Mouse (Mus musculus) liver, postnatal 0 days (tissue): ENCODE data around the gene Rnf111. TPM values are rescaled to one million over a fixed set of nuclear protein-coding genes. Genes with fewer than 3 reads are reported as not detected.

Experiments used
- ATAC-seq: fragments of 200-750 bp; cut with Nextera tagmentation; 2 replicates; pipeline ENCODE4 v1.8.0; 2017; ENCODE audit warnings: mild to moderate bottlenecking, moderate library complexity
- DNase-seq: peaks from one replicate; pipeline ENCODE4 v3.0.0-alpha.2; 2016
- H3K27ac ChIP-seq: fragments of 300-500 bp; sonication (generic); 2 replicates; pipeline ENCODE4 v1.5.1; 2014; ENCODE audit warnings: antibody characterized with exemption, moderate library complexity, mild to moderate bottlenecking, low read depth
- H3K27me3 ChIP-seq: fragments of 300-500 bp; sonication (generic); 2 replicates; pipeline ENCODE4 v1.6.1; 2014; ENCODE audit warnings: low read length, control low read depth, mixed read lengths; ENCODE audit not compliant: insufficient read depth
- H3K36me3 ChIP-seq: fragments of 300-500 bp; sonication (generic); replicated peaks from 2 replicates; pipeline ENCODE4 v1.6.1; 2014; ENCODE audit warnings: mild to moderate bottlenecking, control low read depth, low read length, moderate library complexity, mixed read lengths; ENCODE audit not compliant: insufficient read depth
- H3K4me1 ChIP-seq: fragments of 300-500 bp; sonication (generic); 2 replicates; pipeline ENCODE4 v1.6.1; 2014; ENCODE audit warnings: antibody characterized with exemption, mild to moderate bottlenecking, control low read depth; ENCODE audit not compliant: insufficient read depth
- H3K4me2 ChIP-seq: fragments of 300-500 bp; sonication (generic); 2 replicates; pipeline ENCODE4 v1.6.1; 2014; ENCODE audit warnings: low read depth, mild to moderate bottlenecking, low read length, moderate library complexity, mixed read lengths
- H3K4me3 ChIP-seq: fragments of 300-500 bp; sonication (generic); 2 replicates; pipeline ENCODE4 v1.5.1; 2014; ENCODE audit warnings: low read depth, low read length
- H3K9ac ChIP-seq: fragments of 300-500 bp; sonication (generic); replicated peaks from 2 replicates; pipeline ENCODE4 v1.6.1; 2014; ENCODE audit warnings: mild to moderate bottlenecking, moderate library complexity
- H3K9me3 ChIP-seq: fragments of 300-500 bp; sonication (generic); 2 replicates; pipeline ENCODE4 v1.6.1; 2016; ENCODE audit warnings: mild to moderate bottlenecking, control low read depth, low read length, mixed read lengths
- CTCF ChIP-seq: sonication (generic); IDR thresholded peaks from 2 replicates; pipeline ENCODE4 v1.5.1; 2016; ENCODE audit warnings: antibody characterized with exemption, low read depth
- EP300 ChIP-seq: IDR thresholded peaks from 2 replicates; pipeline ENCODE4 v1.6.1; 2016; ENCODE audit warnings: antibody characterized with exemption, low read depth, mild to moderate bottlenecking
- WGBS: fragments of 180-500 bp; shearing (Covaris S2); extraction: QIAGEN DNeasy Blood & Tissue Kit; methylation state at CpG from one replicate; pipeline ENCODE4 v1.1.7; 2014; ENCODE audit not compliant: insufficient replicate concordance; 5-methylcytosine and 5-hydroxymethylcytosine counted together
- polyA plus RNA-seq: library from polyadenylated mRNA; unstranded; fragments of >200 nt; fragmentation: Nextera tagmentation; extraction: Ambion mirVana; gene quantifications from 2 replicates; pipeline ENCODE4 v1.2.1, GENCODE M21; 2015

The Rnf111 gene
- polyA plus RNA-seq, 1 experiment from 2014 or later, result 7.2 TPM

DNA sequence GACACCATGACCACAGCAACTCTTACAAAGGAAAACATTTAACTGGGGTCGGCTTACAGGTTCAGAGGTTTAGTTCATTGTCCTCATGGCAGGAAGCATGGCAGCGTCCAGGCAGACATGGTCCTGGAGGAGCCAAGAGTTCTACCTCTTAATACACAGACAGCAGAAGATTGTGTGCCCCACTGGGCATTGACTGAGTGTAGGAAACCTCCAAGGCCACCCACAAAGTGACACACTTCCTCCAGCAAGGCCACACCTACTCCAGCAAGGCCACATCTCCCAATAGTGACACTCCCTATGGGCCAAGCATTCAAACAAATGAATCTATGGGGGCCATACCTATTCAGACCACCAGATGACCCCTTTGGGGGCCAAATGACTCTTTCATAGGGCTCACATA is 107.4 kb downstream of the Rnf111 start:
- no peaks in the 10 kb centered on the region for H3K9me3 ChIP-seq
- H3K4me3 ChIP-seq, result no peak overlapping the region
- no peaks in the 10 kb centered on the region for H3K27me3 ChIP-seq
- no peak for DNase-seq
- ATAC-seq, result no peak
- 71% methylated on average over 2 of the region's 2 CpGs for WGBS
- no peak overlapping the region for H3K9ac ChIP-seq
- no peaks in the 10 kb centered on the region for H3K4me1 ChIP-seq
- no peak for TF ChIP-seq EP300
- TF ChIP-seq CTCF, result no peak
- H3K4me2 ChIP-seq, result no peak overlapping the region
- no peak overlapping the region for H3K27ac ChIP-seq
- H3K36me3 ChIP-seq, result 0 out of 2 replicates have a peak, but pooled peaks cover 2% of the 10 kb centered on the region

DNA sequence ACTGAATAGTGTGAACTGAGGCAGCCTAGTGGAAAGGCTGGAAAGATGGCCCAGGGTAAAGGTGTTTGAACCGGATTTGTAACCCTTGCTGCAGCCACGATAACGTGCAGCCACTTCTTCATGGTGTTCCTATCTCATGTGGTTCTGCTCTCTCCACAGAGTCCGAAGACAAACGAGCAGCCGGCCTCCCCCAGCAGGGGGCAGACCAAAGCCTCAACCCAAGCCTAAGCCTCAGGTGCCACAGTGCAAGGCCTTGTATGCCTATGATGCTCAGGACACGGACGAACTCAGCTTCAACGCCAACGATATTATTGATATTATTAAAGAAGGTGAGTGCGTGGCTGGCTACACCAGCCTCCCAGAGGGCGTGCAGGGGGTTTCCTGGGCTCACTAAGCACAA is 107.9 kb downstream of the Rnf111 start:
- DNase-seq (no peak), ATAC-seq (no peak)
- no peaks in the 10 kb centered on the region for H3K27me3 ChIP-seq
- H3K4me3 ChIP-seq, result no peak overlapping the region
- no peaks in the 10 kb centered on the region for H3K4me1 ChIP-seq
- peak; percentile 53 for TF ChIP-seq CTCF
- TF ChIP-seq EP300, result no peak
- H3K9me3 ChIP-seq, result no peaks in the 10 kb centered on the region
- no peak overlapping the region for H3K4me2 ChIP-seq
- no peak overlapping the region for H3K9ac ChIP-seq
- 0 out of 2 replicates have a peak, but pooled peaks cover 2% of the 10 kb centered on the region for H3K36me3 ChIP-seq
- WGBS, result 74% methylated on average over 12 of the region's 12 CpGs
- H3K27ac ChIP-seq, result no peak overlapping the region

GRCm38 (mm10) chr9:70392563-70392907 is 111.0 kb downstream of the Rnf111 start:
- H3K4me1 ChIP-seq, result no peaks in the 10 kb centered on the region
- H3K27ac ChIP-seq, result no peak overlapping the region
- no peaks in the 10 kb centered on the region for H3K9me3 ChIP-seq
- H3K9ac ChIP-seq, result no peak overlapping the region
- H3K4me2 ChIP-seq, result no peak overlapping the region
- TF ChIP-seq CTCF (peak; percentile 62), EP300 (no peak)
- no peaks in the 10 kb centered on the region for H3K27me3 ChIP-seq
- ATAC-seq (peak; percentile 45; the same call in 1 of the 2 replicates), DNase-seq (peak; percentile 33)
- H3K4me3 ChIP-seq, result no peak overlapping the region
- 14% methylated on average over 6 of the region's 6 CpGs for WGBS
- peaks cover under 1% of the 10 kb centered on the region; the same call in 1 of the 2 replicates for H3K36me3 ChIP-seq

DNA sequence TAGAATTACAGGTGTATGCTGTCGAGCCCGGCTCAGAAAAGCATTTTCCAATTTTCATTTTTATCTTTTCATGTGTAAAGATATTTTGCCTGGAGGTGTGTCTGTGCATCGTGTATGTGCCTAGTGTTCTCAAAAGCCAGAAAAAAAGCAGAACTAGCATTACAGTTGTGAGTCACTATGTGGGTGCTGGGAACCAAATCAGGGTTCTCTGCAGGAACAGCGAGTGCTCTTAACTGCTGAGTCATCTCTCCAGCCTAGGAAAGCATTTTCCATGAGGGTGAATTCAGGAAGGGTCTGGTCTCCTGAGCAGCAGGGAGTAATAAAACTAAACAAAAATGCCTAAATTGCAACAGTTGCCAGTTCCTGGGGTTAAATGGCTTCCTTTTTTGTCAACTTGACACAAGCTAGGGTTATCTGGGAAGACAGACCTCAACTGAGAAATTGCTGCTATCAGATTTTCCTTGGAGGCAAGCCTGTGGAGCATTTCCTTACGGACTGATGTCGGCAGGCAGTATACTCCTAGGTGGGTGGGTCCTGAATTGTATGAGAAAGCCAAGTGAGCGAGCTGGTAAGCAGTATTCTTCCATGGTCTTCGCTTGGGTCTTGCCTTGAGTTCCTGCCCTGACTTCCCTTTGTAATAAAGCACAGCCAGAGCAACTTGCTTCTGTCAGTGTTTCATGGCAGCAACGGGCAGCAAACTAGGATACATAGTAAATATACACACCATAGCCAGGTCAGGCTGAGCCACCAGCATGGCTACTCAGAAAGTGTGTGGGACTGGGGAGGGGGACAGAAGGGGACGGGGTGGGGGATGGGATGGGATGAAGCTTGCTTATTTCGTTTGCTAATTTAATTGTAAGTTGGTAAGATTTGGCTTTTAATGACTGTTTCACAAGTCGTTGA is 111.6 kb downstream of the Rnf111 start:
- H3K4me3 ChIP-seq, result no peak overlapping the region
- H3K9me3 ChIP-seq, result no peaks in the 10 kb centered on the region
- 62% methylated on average over 12 of the region's 12 CpGs for WGBS
- H3K27ac ChIP-seq, result no peak overlapping the region
- no peak for TF ChIP-seq EP300
- TF ChIP-seq CTCF, result no peak
- no peak overlapping the region for H3K4me2 ChIP-seq
- H3K27me3 ChIP-seq, result no peaks in the 10 kb centered on the region
- DNase-seq (no peak), ATAC-seq (no peak)
- H3K4me1 ChIP-seq, result no peaks in the 10 kb centered on the region
- H3K36me3 ChIP-seq, result no peaks in the 10 kb centered on the region; the same call in 1 of the 2 replicates
- H3K9ac ChIP-seq, result no peak overlapping the region

DNA sequence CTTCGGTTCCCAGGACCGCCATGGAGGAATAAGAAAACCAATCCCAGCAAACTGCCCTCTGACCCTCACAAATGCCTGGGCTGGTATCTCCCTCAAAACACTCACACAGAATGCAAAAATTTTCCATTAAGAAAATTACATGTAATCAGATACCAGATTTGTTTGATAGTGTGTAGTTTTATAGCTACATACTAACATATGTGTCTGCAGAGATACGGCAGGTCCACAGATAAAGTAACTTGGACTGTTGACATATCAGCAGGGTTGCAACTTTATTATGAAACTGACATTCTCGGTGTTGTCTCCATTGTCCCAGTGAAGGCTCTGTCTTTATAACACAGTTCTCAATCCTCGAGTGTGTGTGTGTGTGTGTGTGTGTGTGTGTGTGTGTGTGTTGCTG is 112.5 kb downstream of the Rnf111 start:
- Histone ChIP-seq H3K4me2 (no peak overlapping the region), H3K27ac (no peak overlapping the region)
- DNase-seq, result no peak

GRCm38 (mm10) chr9:70389548-70389947 is 114.0 kb downstream of the Rnf111 start:
- TF ChIP-seq EP300 (no peak), CTCF (no peak)
- no peaks in the 10 kb centered on the region for H3K4me1 ChIP-seq
- no peak overlapping the region for H3K4me3 ChIP-seq
- H3K27me3 ChIP-seq, result no peaks in the 10 kb centered on the region
- no peak overlapping the region for H3K4me2 ChIP-seq
- H3K36me3 ChIP-seq, result no peaks in the 10 kb centered on the region; the same call in 1 of the 2 replicates
- H3K9me3 ChIP-seq, result no peaks in the 10 kb centered on the region
- H3K9ac ChIP-seq, result no peak overlapping the region
- no peak overlapping the region for H3K27ac ChIP-seq
- 57% methylated on average over 3 of the region's 3 CpGs for WGBS
- DNase-seq, result no peak
- ATAC-seq, result no peak

More for the DNA sequence above, 112.5 kb downstream of the Rnf111 start:
- ATAC-seq, result no peak
- Histone ChIP-seq H3K9me3 (no peaks in the 10 kb centered on the region), H3K4me1 (no peaks in the 10 kb centered on the region), H3K36me3 (no peaks in the 10 kb centered on the region; the same call in 1 of the 2 replicates), H3K4me3 (no peak overlapping the region), H3K9ac (no peak overlapping the region), H3K27me3 (no peaks in the 10 kb centered on the region)
- WGBS, result 73% methylated on average over 5 of the region's 5 CpGs
- TF ChIP-seq CTCF (no peak), EP300 (no peak)
